Mouse (Mus musculus): ENCODE measurements around the gene Lonp1.

Lonp1 gene

DNA sequence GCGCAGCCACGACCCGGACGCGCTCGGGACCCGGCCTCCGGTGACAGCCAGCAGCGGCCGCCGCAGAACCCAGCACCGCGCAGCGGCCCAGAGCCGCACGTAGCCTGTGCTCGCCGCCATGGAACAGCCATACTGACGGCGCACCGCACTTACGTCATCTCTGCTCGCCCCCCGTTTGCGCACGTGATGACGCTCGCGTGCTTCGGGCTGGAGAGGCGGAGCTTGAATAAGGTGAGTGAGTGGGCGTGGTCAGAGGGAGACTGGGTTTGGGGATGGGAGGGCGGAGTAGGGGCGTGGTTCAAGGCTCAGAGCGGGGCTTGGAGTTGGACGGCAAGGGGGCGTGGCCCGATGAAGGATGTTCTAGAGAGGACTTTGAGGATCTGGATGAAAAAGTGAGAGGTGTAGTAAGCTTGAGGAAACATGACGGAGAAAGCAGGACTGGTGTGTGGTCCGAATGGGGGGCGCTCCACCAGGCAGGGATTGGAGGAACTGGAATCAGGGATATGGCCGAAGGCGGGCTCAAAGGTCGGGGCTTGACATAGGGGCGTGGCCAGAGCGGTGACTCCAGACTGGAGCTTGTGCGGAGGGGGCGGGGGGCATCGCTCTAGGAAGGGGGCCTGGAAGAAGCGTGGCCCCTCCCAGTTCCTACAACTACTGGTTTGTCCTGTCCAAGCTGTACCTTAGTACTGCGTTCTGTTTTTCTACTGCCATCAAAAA, at the start of gene Lonp1:
Gene Lonp1 (minus strand): TSS at position 134 of the 717 bp plus-strand sequence.
- peak; percentile 96 for DNase-seq (ENCODE audit: extremely low read depth, insufficient read length, low spot score)

DNA sequence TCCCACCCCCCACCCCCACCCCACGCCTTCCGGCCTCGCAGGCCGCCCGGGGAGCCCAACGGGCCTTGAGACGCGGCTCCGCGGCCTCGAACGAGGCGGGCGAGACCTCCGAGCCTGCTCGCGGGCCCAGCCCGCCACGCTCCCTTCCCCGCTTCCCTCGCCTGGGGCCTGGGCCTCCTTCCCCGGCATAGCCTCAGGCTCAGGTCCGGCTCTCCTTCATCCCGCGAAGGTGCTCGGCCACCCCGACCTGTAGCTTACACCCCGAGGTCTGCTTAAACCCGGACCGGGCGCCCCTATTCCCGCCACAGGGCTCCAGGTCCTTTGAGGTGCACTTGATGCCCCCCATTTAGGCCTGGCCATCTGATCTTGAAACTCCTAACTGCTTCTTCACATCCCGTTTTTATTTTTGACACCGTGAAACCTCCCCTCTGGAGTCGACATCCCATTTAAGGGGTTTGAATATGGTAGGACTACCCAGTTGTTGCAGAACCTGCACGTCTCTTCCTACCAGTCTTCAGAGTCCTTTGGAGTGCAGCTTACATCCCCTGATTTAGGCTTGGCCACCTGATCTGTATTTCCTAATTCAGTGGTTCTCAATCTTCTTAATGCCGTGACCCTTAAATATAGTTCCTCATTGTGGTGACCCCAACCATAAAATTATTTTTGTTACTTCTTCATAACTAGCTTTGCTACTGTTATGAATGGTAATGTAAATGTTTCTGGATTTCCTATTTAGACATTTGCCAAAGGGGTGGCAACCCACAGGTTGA, 47.1 kb upstream of the Lonp1 start:
- no peak for DNase-seq (ENCODE audit: extremely low read depth, insufficient read length, low spot score)

DNA sequence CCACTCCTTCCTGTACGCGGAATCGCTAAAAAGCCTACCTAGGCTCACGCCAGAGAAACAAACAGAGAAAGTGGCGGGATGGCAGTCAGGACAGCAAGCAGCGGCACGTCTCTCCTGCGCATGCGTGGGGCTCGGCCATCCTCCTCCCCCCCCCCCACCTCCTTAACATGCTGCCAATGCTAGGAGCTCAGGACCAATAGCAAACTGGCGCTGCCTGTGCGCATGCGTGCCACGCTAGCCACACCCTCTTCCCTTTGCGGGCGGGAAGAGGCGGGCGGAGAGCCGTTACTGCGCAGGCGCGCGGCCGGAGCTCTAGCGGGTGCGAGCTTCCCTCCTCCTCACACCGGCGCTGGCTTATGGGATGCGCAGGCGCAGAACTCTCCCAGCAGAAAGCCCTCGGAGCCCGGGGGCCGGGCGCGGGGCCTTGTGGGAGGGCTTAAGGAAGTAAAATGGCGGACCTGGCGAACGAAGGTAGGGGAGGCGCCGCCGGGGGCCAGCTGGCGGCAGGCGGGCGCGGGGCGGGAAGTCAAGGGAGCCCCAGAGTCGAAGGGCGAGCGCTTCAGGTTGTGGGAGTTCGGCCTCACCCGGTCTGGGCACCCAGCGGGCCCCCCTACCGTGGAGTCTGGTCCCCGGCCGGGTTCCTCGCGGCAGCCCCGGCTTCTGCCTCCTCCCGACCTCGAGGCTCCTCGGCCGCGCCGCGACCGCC, 46.4 kb upstream of the Lonp1 start, which contains the start of gene Ranbp3:
Gene Ranbp3 (plus strand): TSS at position 354 of the 706 bp plus-strand sequence.
- peak; percentile 100 for DNase-seq (ENCODE audit: extremely low read depth, insufficient read length, low spot score)

DNA sequence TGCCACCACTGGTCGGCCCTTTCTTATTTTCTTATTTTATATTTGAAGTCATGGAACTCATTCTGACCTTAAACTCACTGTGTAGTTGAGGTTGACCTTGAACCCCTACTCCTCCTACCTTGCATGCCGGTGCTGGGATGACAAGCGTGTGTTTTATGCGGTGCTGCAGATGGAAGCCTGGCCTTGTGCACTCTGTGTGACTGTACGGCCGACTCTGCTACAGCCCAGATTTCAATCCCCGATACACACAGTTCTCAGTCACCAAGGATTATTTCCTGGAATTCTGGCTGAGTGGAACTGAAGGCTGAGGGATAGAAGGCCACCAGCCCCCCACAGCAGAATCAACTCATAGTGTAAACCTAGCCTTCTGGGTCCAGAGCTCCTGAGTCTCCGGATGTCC, 43.1 kb upstream of the Lonp1 start:
- no peak for DNase-seq (ENCODE audit: extremely low read depth, insufficient read length, low spot score)

DNA sequence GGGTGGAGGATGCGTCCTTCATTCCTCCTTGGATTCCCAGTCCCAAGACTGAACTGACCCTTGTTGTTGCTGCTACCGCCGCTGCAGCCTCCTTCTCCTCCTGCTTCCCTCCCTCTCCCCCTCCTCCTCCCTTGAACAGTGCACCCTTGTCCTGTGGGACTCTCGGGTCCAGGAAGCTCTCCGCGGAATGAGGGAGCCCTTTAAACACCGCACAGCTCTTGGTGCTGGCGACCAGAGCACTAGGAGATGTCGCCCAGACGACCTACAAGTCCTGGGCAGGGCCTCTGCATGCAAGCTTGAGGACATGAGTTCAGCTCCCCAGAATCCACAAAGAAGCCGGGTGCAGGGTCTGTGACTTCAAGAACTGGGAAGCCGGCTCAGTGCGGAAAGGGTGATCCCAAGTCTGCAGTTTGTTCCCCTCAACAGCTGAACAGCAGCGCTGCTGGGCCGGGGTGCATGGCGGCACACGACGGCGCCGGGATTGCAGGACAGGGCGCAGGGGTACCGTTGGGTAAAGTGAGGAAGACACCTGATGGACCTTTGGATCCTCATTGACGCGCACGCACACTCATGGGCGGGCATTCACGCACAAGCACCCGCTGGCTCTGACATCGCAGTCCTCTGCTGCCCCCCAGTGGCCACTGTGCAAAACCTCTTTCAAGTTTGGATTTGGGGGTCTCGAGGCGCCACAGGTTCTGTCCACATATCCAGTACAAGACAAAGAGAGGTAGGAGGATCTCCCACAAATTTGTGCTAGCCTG, 41.9 kb upstream of the Lonp1 start:
- peak; percentile 73 for DNase-seq (ENCODE audit: extremely low read depth, insufficient read length, low spot score)

DNA sequence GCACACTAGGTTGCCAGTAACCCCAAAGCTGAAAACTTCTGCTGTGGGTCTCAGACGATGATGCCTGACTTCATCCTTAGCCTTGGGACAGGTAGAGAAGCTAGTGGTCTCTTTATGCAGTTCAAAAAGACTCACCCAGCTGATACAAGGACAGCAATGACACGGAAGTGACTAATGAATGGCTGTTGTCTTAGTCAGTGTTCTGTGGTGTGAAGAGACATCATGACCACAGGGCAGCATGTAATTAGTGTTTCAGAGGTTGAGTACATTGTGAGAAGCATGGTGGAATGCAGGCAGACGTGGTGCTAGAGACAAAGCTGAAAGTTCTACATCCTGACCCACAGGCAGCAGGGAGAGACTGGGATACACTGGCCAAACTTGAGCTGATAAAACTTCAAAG, 40.9 kb upstream of the Lonp1 start:
- DNase-seq (ENCODE audit: extremely low read depth, insufficient read length, low spot score), result peak; percentile 52

DNA sequence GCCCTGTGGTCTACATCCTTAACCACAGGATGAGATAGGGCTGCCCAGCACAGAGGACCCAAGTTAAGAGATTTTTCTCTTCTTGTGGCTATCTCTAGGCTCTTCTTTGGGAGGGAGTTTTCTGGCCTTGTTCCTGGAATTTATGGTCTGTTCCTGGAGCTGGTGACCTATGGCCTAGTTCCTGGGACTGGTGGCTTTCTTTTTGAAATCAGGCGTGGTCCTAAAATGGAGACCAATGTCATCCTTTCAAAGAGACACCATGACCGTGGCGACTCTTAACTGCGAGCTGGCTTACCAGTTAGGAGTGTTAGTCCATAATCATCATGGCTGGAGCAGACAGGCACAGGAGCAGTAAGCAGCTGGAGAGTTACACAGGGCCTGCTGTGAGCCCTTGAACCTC, 39.7 kb upstream of the Lonp1 start:
- peak; percentile 53 for DNase-seq (ENCODE audit: extremely low read depth, insufficient read length, low spot score)

DNA sequence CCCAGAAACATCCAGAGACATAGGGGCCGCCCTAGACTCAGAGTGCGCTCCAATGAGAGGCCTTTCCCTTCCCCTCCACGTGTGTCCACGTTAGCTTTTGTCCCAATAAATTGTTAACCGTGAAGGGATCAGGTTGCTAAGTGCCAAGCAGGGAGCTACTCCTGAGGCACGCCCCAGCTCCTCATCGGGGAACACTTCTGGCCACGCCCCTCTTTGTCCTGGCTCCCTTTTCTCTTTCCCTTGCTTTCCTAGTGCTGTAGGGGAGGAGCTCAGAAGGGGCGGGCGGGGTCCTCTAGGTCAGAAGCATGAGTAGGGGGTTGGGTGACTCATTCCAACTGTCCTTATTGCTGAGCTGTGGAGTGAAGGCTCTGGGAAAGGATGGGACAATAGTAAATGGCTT, 37.6 kb upstream of the Lonp1 start:
- DNase-seq (ENCODE audit: extremely low read depth, insufficient read length, low spot score), result no peak

DNA sequence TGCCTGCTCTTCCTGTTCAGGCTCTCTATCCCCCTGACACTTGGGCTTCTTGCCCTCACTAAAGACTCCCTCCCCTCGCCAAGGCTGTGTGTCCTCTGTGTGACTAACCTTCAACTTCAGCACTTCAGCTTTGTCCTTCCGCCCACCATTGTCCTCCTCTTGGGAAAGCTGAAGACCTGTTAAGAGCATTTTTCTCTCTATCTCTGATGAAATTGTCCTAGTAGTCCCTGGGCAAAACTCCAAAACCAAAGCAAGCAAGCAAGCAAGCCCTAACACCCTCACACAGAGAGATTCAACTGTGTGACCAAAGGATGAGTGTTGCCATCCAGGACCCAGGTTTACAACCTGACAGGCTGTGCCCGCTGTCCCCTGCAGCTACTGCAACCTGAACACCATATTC, 37.0 kb upstream of the Lonp1 start:
- no peak for DNase-seq (ENCODE audit: extremely low read depth, insufficient read length, low spot score)

DNA sequence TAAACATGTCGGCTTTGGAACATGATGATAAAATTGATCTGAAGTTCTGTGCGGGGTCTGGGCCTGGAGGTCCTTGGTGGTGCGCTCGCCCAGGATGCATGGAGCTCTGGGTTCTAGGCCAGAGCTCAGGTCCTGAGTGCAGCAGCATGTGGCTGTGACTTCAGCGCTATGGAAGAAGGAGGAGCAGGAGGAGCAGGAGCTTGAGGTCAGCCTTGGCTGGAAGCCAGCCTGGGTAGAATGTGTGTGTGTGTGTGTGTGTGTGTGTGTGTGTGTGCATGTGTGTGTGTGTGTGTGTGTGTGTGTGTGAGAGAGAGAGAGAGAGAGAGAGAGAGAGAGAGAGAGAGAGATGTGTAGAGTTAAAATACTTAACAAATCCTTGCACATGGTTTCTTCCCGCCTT, 29.5 kb upstream of the Lonp1 start:
- peak; percentile 19 for DNase-seq (ENCODE audit: extremely low read depth, insufficient read length, low spot score)

DNA sequence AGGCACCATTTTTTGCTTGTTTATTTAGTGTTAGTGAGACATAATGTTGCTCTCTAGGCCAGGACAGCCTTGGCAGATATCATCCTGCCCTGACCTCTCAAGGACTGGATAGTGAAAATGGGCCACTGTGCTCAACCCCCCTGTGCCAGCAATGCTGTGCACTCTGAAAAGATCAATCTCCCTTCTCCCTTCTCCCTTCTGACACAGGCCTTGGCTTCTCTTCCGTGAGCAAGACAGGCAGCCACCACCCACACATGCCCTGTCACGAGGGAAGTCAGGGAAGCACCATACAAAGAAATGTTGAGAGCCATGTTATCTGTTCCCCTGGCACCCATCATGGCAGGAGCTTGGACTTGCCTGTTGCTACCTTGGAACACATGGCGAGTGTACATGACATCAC, 28.6 kb upstream of the Lonp1 start:
- no peak for DNase-seq (ENCODE audit: extremely low read depth, insufficient read length, low spot score)

DNA sequence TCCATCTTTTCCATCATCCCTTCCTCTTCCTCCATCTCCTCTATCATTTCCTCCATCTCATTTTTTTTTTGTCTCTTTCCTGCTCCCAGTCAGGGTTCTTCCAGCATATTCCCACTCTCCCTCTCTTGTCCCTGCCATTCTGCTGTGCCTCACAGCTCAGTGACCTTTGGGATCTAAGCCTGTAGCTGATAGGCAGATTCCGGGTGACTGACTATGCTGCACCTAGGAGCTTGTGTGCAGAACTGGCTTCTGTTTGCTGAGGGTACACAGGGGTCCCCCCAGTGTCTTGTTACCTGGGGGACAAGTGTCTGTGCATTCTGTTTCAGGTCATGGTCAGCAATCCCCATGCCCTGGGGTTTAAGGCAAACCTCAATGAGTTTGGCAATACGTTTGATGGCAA, 28.1 kb upstream of the Lonp1 start:
- no peak for DNase-seq (ENCODE audit: extremely low read depth, insufficient read length, low spot score)

DNA sequence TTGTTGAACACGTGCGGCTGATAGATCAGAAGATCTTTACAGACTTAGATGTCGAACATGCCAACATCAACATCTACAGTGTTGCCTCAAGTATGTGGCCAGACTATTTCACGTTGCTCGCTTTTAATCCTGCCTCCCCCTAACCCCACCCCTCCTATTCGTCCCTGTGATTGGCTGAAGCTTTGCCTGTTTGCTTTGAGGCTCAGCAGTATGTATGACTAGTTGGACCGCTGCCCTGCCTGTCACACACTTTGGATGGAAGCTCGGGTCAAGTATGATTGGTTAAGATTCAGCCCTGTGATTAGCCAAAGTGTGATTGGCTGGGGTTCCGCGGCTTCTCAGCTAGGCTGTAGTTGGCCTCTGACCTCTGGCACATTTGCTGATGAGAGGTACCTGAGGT, 25.1 kb upstream of the Lonp1 start:
- no peak for DNase-seq (ENCODE audit: extremely low read depth, insufficient read length, low spot score)

DNA sequence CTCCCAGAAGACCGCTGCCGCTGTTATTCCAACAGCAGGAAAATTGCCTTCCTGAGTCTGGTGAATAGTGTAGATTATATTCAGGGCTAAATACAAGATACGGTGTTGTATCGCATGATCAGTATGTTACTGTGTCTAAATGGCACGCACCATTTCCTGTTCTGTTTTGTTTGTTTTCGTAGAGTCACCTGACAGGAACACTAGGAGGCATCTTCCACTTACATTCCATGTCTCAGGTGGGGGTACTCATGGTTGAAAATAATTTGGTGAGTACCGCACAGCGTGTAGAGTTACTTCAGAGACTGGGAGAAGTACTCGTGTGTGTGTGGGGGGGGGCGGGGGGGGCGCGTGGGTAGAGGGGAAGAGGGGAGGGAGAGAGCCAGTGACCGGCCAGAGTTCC, 20.9 kb upstream of the Lonp1 start:
- no peak for DNase-seq (ENCODE audit: extremely low read depth, insufficient read length, low spot score)

DNA sequence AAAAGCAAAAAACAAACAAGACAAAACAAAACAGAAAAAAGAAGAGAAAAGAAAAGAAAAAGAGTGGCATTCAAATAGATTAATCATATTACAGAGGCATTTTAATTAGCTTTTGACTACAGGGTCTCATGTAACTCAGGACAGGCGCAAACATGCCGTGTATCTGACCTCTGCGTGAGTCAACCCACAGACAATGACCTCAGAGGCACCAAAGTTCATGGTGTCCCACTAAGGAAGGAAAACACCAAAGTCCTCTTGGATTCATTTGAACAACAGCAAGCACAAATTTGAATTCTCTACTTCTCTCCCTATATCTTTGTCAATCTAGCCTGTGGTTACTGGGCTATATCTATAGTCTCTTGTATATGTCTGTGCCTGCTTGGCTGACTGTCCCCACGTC, 16.6 kb upstream of the Lonp1 start:
- DNase-seq (ENCODE audit: extremely low read depth, insufficient read length, low spot score), result no peak

DNA sequence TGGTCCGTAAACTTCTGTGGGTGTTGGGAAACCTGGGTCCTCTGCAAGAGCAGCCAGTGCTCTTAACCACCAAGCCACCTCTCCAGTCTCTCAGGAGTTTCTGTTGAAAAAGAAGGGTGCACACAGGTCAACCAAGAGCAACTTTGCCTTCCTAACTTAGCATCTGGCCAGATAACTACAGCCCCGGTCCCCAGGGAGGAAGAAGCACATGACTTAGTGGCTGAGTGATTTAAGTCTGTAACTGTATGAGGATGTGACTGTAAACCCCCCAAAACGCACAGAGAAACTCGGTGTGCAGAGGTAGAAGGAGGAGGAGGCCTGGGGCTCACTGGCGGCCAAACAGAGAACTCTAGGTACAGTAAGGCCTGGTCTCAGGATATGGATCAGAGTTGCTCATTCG, 7.3 kb upstream of the Lonp1 start:
- no peak for DNase-seq (ENCODE audit: extremely low read depth, insufficient read length, low spot score)

DNA sequence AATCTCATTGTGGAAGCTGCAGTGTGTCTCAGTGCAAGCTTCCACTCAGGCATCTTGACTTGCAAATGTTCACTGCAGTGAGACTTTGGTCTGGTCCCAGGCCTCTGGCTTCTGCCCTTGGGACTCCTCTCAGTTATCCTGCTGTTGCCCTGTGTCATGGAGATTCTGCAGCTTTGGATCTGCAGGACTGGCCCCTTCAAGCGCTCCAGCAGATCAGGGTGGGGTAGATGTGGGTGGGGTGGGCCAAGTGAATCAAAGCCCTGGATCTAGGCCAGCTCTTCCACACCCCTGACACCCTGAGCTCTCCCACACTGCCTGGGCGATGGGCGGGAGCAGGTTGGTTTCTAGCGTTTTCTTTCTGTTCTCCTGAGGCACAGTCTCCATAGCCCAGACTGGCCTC, 5.1 kb upstream of the Lonp1 start:
- DNase-seq (ENCODE audit: extremely low read depth, insufficient read length, low spot score), result no peak

DNA sequence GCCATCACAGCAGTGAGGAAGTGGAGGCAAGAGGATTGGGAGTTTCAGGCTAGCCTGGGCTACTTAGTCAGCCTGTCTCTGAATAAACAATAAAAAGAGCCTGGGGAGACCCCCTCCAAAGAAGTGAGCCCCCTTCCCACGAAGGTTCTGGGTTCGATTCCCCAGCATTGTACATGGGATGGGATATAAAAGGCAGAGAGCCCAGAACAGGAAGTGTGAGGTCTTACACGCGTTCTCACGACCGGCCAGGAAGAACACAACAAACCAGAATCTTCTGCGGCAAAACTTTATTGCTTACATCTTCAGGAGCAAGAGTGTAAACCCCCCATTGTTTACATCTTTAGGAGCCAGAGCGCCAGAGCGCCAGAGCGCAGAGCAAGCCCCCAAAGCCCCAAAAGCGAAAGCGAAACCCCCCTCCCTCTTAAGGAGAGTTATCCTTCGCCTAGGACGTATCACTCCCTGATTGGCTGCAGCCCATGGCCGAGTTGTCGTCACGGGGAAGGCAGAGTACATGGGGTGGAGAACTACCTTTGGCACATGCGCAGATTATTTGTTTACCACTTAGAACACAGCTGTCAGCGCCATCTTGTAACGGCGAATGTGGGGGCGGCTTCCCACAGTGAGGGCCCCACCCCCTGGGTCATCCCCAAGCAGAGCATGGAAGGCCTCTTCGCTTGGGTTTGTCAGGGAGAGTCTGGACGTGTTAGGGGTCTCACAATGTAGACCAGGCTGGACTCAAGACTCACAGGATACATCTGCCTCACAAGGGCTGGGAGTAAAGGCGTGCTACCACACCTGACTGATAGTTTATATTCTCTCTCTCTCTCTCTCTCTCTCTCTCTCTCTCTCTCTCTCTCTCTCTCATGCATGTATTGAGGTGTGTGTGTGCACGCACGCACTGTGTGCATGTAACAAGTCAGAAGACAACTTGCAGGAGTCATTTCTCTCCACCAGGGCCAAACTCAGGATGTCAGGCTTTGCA, 3.4 kb upstream of the Lonp1 start:
- peak; percentile 50 for DNase-seq (ENCODE audit: extremely low read depth, insufficient read length, low spot score)

DNA sequence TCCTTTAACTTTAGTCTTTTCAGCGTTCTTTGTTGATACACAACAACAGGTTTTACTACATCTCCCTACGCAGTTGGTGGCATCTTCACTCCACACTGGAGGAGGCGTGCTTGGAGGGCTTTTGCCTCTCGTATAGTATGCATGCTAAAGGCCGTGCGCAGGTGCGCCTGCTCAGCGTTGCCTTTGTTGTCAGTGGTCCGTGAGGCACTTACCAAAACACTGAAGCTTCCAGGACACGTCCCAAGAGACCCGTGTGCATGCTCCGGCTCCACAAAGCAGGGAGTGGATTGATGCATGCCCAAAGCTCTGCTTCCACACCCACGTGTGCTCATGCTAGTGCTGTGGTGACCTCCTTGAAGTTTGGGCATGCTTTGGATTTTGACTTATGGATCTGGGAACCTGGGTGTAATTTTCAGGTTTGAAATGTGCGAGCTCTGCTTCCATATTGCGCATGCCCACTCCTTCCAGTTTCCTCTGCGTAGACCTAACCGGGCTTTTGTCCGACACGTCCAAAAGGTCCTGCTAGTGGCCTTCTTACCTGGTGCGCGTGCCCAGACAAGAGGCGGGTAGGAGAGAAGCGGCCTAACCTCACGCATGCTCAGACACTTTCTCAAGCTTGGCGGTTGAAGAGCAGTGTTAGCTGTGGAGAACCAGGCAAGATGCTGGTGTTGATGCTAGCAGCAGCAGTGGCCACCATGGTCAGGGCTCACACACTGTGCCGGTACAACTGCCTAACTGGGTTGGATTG, 1.0 kb upstream of the Lonp1 start, which contains the start of gene Catsperd:
Gene Catsperd (plus strand): TSS at position 614 of the 748 bp plus-strand sequence.
- no peak for DNase-seq (ENCODE audit: extremely low read depth, insufficient read length, low spot score)

Measured in 3134 (cell line).